Mouse (Mus musculus): ENCODE measurements around the gene Zfp277.

Gene Zfp277

DNA sequence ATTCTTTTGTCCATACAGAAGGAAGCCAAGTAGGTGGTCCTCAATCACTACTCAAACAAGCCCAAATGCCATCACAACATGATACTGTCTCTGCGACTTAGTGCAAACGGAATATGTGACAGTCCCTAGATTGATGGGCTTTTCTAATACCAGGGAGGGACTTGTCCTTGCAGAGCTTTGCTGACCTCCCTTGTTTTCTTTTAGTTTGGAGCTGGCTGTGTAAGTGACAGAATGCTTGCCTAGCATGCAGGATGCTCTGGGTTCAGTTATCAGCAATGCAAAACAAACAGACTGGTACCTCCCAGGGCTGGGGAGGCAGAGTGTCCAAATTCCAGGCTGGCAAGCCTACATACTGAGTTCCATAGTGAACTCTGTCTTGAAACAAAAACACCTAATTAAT, 7.7 kb downstream of the Zfp277 start:
- DNase-seq, result no peak

DNA sequence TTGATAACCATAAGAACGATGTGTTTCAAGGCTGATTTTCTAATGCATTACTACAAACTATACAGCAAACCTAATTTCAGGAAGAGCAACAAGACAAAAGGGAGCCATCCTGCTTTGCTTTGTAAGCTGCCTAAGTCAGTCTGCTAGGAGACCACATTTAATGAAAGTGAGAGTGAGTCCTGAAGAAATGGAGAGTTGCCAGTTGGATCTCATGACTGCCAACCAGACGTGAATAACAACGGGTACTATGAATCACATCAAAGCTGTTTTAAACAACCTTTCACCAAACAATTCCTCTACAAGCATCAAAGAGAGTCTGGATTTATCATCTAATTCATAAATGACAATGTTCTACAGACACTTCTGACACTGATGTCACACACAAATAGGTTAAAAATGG, 11.6 kb downstream of the Zfp277 start:
- DNase-seq, result no peak

- no peak for DNase-seq
Measured at GRCm38 (mm10) chr12:40431075-40431474, 14.6 kb downstream of the Zfp277 start.

DNA sequence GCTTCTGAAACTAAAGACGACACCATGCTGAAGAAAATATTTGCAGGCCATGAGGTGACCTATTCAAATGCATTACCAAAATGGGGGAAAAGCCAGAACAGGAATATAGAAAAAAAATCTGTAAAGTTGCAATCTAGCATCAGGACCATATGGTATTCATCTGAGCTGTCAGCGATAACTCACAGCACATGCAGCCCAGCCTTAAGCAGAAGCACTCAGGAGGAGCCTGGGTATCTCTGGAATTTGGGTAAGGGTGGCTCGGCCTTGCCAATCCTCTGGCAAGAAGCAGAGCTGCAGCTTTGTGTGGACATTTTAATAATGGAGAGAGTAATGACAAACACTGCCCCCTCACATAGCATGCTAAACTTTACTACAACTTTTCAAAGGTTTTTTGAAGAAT, 15.7 kb downstream of the Zfp277 start:
- no peak for DNase-seq

- DNase-seq, result no peak
Measured at GRCm38 (mm10) chr12:40427606-40428005, 18.1 kb downstream of the Zfp277 start.

GRCm38 (mm10) chr12:40424991-40425390, 20.7 kb downstream of the Zfp277 start:
- DNase-seq, result no peak

- no peak for DNase-seq
Measured at GRCm38 (mm10) chr12:40417257-40417656, 28.4 kb downstream of the Zfp277 start.

GRCm38 (mm10) chr12:40415312-40415925, 30.3 kb downstream of the Zfp277 start:
- no peak for DNase-seq

DNA sequence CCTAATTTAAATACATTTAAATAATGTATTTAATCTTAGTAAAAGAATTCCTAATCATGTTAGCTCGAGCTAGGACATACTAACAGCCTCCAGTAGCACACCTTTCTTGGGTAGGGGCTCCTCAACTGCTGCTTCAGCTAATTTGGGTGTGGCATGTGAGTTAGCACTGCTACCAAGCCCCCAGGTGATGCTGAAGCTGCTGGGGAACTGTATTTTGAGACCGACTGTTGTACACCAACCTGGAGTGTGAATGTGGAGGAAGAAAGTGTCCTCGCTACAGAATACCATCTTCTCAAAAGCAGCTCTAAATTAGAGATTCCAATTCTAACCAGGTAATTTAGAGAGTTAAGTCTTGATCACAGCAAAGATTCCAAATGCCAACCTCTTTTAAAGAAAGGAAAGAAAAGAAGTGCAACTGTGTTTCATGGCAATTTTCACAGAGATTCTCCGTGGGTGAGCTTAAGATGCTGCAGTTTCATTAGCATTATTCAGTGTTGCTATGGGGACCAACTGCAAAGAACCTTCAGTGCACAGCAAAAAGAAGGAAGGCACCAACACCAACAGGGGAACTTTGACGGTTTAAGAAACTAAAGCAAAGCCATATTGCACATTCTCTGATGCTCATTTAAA, 30.9 kb downstream of the Zfp277 start:
- DNase-seq, result no peak

DNA sequence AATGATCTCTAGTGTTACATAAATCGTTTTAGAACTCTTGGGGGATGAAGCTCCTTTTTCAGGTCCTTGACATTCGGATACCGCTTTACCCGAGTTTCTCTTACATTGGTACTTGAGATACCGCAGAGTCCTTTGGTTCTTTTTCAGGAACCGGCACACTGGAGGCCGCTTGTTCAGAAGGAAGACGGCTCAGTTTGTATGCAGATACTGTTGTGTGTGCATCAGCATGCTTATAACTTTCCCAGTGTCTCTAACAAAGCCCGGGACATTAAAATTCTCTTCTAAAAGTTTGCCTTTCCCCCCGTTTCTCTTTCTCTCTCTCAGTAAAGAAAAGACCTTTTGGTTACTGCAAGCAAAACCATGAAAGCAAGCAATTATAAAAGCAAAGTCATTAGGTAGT, 45.9 kb downstream of the Zfp277 start:
- DNase-seq, result no peak

GRCm38 (mm10) chr12:40399386-40399785, 46.3 kb downstream of the Zfp277 start:
- DNase-seq, result no peak

DNA sequence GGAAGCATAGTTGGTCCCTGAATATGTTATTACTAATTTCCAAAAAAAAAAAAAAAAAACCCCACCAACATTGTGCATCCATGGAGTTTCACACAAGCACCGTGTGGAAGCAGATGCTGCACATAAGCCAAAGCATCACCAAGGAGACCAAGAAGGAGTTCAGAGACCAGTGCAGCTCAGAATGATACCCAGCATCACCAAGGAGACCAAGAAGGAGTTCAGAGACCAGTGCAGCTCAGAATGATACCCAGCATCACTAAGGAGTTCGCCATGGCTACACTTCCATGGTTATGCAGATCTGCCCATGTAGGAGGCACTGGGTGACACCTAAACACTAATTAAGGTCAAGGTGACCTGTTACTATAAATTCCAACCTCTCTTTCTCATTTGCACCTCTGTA, 46.8 kb downstream of the Zfp277 start:
- no peak for DNase-seq

- no peak for DNase-seq
Measured at GRCm38 (mm10) chr12:40392869-40393268, 52.8 kb downstream of the Zfp277 start.

- DNase-seq, result no peak
Measured at GRCm38 (mm10) chr12:40391262-40391661, 54.4 kb downstream of the Zfp277 start.

- no peak for DNase-seq
Measured at GRCm38 (mm10) chr12:40387786-40388185, 57.9 kb downstream of the Zfp277 start.

DNA sequence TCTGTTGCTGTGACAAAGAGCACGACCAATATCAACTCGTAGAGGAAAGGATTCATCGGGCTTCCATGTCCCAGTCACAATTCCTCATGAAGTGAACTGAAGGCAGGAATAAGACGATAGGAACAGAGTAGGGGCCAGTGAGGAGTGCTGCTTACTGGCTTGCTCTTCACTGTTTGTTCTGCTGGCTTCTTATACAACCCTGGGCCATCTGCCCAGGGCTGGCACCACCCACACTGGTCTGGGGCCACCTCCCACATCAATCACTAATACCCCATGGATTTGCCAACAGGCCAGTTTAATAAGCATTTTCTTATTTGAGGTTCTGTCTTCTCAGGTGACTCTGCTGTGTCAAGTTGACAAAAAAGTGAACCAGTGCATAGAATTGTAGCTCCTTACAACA, 60.4 kb downstream of the Zfp277 start:
- no peak for DNase-seq

DNA sequence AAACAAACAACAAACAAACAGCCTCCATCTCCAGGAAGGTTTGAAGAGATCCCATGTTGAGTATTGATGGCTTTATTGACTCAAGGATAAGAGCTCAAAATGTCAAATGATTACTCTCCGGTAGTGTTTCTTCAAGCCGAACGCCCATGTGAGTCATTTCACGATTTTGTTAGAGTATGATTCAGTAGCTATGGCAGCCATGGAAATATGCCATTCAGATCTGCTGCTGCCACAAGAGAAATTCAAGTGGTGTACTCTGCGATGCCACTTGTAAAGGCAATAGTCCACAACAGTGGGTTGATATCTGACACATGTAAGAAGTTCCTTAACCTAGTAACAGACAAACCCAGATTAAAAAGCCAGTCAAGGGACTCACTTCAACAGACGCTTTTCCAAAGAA, 62.0 kb downstream of the Zfp277 start:
- no peak for DNase-seq

- no peak for DNase-seq
Measured at GRCm38 (mm10) chr12:40382539-40382938, 63.2 kb downstream of the Zfp277 start.

- DNase-seq, result no peak
Measured at GRCm38 (mm10) chr12:40381824-40382223, 63.9 kb downstream of the Zfp277 start.

DNA sequence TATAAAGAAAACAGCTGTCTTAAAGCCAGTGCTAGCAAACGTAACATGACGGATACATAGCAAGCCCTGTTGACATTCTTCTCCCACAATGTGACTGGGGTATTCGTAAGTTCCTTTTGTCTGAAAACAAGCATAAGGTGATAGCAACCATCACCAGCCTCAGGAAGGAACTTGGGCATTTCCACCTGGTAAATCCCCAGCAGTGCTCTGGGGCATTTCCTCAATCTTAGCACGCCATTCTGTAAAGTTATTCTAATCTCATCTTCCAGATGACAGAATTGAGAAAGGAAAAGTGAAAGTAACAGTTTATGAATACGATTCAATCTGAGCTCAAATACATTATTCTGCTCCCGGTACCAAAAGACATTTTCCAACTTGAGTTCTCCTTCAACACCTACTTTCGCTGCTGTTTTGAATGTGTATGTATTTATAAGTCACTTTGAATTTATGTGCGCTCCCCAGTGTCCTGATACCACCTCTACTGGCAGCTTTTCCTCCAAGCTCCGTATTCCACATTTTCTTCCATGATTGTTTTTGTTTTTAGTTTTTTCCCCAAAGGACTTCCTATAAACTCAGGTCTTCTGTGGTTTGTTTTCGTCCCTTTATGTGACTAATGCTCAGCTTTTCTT, 64.4 kb downstream of the Zfp277 start:
- no peak for DNase-seq

DNA sequence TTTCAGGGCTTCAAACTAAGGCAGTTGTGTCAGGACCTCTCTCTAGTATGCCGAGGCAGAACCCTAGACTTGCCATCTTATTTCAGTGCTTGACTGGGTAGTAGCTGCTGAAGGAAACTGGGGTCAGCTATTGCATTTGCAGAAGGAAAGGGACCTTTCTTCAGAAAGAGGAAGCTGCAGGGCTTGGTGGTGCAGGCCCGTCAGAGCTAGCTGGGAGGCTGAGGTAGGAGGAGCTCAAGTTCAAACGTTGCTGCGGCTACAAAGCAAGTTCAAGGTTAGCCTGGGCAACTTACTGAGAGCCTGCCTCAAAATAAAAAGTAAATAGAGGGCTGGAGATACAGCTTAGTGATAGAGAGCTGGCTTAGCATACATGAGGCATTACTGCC, 66.2 kb downstream of the Zfp277 start:
- no peak for DNase-seq

DNA sequence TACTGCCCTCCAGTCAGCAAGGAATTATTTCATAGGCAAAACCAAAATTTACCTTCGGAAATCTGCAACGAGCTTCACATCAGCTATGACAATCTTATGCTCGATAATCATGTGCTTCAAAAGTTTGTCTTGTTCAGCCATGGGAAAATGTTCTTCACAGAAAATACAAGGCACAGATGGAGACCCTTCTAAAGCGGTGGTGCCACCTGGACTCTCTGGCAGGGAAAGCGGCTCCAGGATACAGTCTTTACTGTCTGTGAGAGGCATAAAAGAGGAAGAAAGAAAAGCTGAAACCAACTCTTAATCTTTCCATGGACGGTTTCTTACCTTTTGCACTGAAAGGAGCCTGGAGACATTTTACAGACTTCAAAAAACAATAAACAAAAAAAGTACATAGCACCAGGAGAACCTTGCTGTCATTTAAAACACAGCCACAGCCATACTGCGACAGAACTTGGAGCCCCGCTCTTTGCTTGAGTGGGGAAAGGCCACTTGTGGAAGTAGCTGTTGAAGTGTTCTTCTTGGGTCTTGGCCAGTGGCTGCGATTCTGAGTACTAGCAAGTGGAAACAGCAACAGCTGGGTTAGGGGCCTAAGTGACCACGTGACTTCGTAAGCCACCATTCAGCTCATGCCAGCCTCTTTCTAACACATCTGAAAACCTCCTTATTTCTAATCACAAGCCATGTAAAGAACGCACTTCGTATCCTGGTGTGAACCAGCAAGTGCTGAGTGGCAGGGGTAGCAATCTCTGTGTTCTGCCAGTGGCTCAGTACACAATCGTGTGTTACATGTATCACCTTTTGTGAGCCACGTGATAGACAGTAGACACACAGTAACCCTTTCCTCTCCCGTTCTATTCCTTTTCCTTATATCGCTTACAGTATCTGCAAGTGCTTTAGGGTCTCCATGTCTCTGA, 66.8 kb downstream of the Zfp277 start:
- peak; percentile 27 for DNase-seq

- DNase-seq, result no peak
Measured at GRCm38 (mm10) chr12:40351879-40352278, 93.8 kb downstream of the Zfp277 start.

GRCm38 (mm10) chr12:40348251-40348650, 97.5 kb downstream of the Zfp277 start:
- no peak for DNase-seq

Data from cerebellum, adult 9-11 months (tissue).